Mouse (Mus musculus): ENCODE measurements around the gene Tenm2. TPM values are rescaled to one million over a fixed set of nuclear protein-coding genes. Genes with fewer than 3 reads are reported as not detected.

The Tenm2 gene
- under 1 TPM; 0.19 to 0.62 (median 0.31) TPM for total RNA-seq (2022)

- DNase-seq (ENCODE audit: low spot score in 2 of 2): no peak
Observed at GRCm38 (mm10) chr11:37235914-37236600, at the start of gene Tenm2. Gene Tenm2, minus strand, starts transcription at chr11:37235964.

DNA sequence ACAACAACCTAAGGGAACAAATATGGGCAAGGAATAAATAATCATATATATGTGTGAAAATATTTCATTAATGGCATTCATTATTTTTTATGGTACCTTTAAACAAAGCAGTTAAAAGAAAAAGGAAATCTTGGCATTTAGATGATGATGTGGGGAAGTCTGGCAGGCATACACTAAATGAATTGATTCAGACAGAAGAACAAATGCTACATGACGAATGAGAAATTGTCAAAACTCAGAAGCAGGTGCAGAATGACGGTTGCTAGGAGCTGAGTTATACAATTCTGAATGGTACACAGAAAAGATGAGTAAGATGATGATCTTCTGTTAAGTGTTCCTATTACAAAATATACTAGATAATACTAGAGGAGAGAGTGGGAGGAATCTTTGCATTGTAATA, 49.4 kb upstream of the Tenm2 start:
- no peak for DNase-seq (ENCODE audit: low spot score in 2 of 2)

GRCm38 (mm10) chr11:37248796-37249195, 13.0 kb upstream of the Tenm2 start:
- no peak for DNase-seq (ENCODE audit: low spot score in 2 of 2)

DNA sequence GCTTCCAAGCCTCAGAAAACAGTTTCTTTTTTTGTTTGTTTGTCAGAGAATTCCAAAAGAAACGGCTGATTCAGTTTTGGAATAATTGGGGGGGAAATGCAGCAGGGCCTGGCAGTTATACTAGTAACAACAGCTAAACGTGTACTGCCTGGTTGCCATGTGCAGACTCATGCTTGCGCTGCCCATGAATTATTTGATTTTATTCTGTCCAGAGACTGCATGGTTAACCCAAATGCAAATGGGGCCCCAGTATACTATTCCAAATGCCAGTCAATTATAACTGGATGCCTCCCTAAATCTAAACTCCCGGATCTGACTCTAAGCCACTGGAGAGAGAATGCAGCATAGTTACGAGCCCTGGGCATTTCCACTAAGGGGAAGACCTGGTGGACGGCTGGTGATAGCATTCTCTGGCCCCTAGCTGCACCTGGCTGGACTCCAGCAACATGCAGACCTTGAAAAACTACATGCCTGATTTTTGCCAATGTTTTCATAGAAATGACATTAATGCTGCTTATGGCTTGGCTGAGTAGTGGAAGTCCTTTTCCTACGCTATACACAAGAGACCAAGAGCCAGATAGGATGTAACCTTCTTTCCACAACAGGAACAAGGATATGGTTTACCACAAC, 1.4 kb upstream of the Tenm2 start:
- DNase-seq (ENCODE audit: low spot score in 2 of 2): no peak

GRCm38 (mm10) chr11:37236601-37237083, 878 bp upstream of the Tenm2 start:
- no peak for DNase-seq (ENCODE audit: low spot score in 2 of 2)

- DNase-seq (ENCODE audit: low spot score in 2 of 2): no peak
Observed at GRCm38 (mm10) chr11:37235021-37235795, 556 bp downstream of the Tenm2 start.

GRCm38 (mm10) chr11:37227404-37227803, 8.4 kb downstream of the Tenm2 start:
- no peak for DNase-seq (ENCODE audit: low spot score in 2 of 2)

DNA sequence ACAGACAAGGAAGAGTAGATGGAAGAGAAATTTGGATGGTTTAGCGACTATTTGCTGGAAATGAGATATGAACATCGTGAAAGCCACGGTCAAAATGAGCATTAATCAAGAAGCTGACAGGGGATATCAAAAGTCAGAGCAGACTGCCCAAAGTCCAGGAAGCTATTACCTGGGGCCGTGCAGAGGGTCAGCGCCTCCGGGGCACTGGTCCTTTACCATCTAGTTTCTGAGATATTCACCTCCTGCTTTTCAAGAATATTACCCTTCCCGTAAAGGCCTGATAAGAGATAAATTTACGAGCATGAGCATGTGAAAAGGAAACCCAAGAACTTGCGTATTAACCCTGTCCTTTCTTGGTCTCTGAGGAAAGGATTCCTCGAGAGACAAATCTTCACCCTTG, 8.8 kb downstream of the Tenm2 start:
- no peak for DNase-seq (ENCODE audit: low spot score in 2 of 2)

DNA sequence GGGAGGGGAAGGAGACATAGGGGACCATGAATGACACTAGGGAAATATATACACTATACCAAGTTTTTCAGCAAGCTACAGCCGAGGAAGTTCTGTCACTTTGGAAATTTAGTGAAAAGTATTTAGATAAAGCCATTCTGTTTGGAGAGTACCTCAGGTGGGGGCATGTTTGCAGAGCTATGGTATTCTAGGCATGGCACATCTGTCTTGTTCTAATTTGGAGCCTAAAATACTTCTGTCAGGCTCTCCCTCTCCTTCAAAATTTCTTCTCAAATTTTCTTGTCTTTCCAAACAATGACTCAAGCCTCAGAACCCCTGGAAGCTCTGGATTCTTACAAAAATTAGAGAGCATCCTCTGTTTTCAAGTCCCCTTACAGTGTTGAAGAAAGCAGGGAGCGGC, 13.0 kb downstream of the Tenm2 start:
- no peak for DNase-seq (ENCODE audit: low spot score in 2 of 2)

DNA sequence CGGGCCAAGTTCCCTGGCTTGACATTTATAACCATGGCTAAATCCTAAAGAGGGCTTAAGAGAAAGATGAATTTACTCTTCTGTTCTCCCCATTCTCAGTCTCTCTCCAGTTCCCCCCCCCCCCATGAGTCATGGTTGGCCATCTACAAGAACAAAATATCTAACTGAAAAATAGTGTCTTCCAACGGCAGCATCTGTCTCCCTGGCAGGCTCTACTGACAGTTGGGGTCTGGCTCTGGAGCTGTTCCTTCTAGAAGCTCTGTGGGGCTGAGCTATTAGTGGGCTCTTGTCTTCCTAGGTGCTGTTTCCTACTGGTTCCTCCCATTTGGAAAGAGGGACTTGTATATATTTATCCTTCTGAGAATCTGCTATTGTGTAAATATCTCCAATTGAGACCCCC, 13.7 kb downstream of the Tenm2 start:
- DNase-seq (ENCODE audit: low spot score in 2 of 2): no peak

DNA sequence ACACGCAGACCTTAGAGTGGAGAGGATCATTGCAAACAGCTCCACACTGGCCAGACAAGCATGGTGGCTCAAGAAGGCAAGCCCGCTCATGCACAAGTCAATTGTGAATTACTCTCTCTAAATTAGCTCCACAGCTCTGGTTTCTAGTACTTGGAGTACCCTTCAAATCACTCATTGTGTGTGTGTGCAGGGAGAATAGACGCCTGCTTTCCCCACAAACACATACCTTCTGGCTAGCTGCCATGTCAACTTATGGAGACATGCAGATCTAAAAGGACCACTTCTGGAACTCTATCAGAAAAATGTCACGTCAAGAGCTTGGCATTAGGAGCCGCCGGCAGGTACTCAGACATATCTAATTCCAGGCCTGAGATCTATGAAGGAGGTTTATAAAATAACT, 14.8 kb downstream of the Tenm2 start:
- DNase-seq (ENCODE audit: low spot score in 2 of 2): no peak

- DNase-seq (ENCODE audit: low spot score in 2 of 2): no peak
Observed at GRCm38 (mm10) chr11:37186132-37186531, 49.6 kb downstream of the Tenm2 start.

- DNase-seq (ENCODE audit: low spot score in 2 of 2): no peak
Observed at GRCm38 (mm10) chr11:37177426-37177825, 58.3 kb downstream of the Tenm2 start.

GRCm38 (mm10) chr11:37153933-37154880, 81.6 kb downstream of the Tenm2 start:
- no peak for DNase-seq (ENCODE audit: low spot score in 2 of 2)

- DNase-seq (ENCODE audit: low spot score in 2 of 2): no peak
Observed at GRCm38 (mm10) chr11:37153382-37153781, 82.4 kb downstream of the Tenm2 start.

- DNase-seq (ENCODE audit: low spot score in 2 of 2): no peak
Observed at GRCm38 (mm10) chr11:37150011-37150410, 85.8 kb downstream of the Tenm2 start.

DNA sequence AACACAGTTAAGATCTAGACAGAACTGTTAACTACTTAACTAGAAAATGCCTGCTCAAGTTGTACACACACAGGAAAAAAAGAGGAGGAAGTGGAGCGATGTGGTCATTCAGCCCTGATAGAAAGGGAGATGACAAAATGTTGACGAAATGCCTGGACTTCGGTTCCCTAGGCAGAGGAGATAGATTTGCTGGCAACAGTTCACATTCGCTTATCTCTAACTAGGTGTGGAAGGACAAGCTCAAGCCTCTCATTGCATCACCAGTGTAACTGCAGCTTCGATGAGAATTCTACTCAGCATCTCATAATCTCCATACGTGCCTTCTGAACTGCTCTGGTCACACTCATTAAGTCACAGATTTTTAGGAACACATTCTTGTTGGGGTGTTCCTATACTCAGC, 91.8 kb downstream of the Tenm2 start:
- DNase-seq (ENCODE audit: low spot score in 2 of 2): no peak

DNA sequence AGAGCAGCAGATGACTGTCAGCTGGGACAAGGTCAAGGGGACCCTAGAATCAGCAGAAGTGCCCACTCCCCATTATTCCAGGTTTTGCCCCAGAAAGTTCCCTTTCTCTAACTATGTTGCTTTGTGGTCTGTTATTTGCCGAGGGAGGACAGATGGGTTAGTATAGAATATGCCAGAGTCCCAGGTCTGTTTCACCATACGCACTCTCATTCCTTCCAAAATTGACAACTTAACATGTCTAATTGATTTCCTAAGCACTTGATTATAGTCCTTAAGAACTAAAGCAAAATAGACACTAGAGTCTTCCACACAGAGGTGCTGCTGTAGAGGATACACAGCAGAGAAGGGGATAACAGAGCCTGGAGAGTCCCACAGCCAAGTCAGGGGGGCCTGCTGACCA, 92.3 kb downstream of the Tenm2 start:
- no peak for DNase-seq (ENCODE audit: low spot score in 2 of 2)

GRCm38 (mm10) chr11:37128893-37129292, 106.9 kb downstream of the Tenm2 start:
- DNase-seq (ENCODE audit: low spot score in 2 of 2): no peak

- DNase-seq (ENCODE audit: low spot score in 2 of 2): no peak
Observed at GRCm38 (mm10) chr11:37118058-37118457, 117.7 kb downstream of the Tenm2 start.

- no peak for DNase-seq (ENCODE audit: low spot score in 2 of 2)
Observed at GRCm38 (mm10) chr11:37115188-37115587, 120.6 kb downstream of the Tenm2 start.

Data from gastrocnemius, adult 8-10 months (tissue).